Mouse (Mus musculus): Measurements from ENCODE around the gene Notch1.

Notch1 gene

DNA sequence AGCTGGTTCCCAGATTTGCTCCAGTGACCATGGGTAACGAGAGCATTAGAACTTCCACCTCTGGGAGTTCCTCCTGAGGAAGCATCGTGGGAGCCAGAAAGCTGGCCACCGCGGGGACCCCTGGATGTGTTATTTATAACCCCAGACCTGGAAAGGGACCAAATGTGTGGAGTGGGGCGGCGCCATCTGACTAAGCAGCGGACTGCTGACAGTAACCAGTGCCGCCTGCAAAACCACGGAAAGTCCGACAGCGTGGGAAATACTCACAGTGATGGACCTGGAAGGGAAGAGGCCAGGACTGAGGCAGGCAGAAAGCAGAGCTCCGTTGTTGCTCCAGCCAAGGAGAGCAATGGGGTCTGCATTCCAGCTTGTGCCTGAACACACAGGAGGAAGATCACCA, at the start of gene Notch1:
Gene Notch1, minus strand, starts transcription at position 389 of the 400 bp plus-strand sequence.
- DNase-seq (ENCODE audit: low spot score in 2 of 2) = peak in 1 of 2 experiments; percentile 33

- peak in 1 of 2 experiments; percentile 59 for DNase-seq (ENCODE audit: low spot score in 2 of 2)
Observed at GRCm38 (mm10) chr2:26566221-26566620, 49.8 kb upstream of the Notch1 start.

- peak in 1 of 2 experiments; percentile 34 for DNase-seq (ENCODE audit: low spot score in 2 of 2)
Observed at GRCm38 (mm10) chr2:26561351-26562016, 45.0 kb upstream of the Notch1 start.

GRCm38 (mm10) chr2:26560506-26560905, 44.0 kb upstream of the Notch1 start:
- DNase-seq (ENCODE audit: low spot score in 2 of 2) = no peak

DNA sequence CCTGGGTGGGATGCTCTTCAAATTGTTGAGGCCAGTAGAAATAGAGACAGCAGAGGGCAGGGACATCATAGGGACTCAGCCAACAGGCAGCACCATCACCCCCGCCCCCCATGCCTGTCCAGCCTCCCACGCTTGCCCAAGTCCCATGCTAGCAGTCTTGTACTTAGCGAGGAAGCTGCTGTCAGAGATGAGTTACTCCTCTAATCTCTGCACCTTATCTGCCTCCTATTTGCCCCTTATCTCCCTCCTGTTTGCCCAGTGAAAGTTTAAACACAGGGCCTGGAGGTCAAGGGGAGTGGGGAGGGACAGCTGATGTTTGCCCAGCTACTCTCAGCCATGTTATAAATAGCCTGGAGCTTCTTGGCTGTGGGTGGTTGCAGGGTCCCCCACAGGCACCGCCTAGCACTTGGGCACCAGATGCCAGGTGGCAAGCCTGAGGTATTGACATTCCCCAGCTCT, 40.1 kb upstream of the Notch1 start:
- DNase-seq (ENCODE audit: low spot score in 2 of 2) = no peak

DNA sequence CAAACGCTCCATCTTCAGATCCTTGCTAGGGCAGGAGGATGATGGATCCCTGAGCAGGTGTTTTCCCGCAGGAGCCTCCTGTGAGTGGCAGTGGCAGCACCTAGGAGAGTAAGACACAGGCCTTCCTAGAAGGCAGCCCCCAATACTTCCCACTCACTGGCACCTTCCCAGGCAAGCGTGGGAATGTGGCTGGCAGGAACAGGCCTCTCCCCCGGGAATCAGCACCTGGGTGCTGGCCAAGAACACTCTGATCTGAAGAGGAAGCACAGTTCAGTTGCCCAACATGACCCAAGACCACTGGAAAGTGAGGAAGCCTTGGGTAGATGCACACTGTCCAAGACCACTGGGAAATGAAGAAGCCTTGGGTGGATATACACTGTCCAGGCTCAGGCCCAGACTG, 38.6 kb upstream of the Notch1 start:
- peak in 1 of 2 experiments; percentile 67 for DNase-seq (ENCODE audit: low spot score in 2 of 2)

DNA sequence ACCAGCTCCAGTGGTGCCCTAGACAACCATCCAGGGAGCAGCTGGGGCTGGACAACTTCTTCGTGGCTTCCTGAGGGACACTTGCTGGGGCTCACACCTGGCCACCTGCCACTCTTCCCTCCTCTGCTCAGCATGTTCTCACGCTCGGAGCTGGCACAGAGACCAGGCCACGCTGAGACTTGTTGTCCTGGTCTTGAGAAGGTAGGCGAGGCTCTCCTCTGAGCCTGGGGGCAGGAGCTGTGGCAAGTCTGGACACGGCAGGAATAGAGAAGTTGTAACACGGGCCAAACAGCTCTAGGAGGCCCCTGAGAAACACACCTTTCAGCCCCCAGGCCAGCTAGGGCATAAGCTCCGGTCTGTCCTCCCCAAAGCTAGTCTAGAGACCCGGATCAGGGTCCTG, 37.4 kb upstream of the Notch1 start:
- DNase-seq (ENCODE audit: low spot score in 2 of 2) = no peak

DNA sequence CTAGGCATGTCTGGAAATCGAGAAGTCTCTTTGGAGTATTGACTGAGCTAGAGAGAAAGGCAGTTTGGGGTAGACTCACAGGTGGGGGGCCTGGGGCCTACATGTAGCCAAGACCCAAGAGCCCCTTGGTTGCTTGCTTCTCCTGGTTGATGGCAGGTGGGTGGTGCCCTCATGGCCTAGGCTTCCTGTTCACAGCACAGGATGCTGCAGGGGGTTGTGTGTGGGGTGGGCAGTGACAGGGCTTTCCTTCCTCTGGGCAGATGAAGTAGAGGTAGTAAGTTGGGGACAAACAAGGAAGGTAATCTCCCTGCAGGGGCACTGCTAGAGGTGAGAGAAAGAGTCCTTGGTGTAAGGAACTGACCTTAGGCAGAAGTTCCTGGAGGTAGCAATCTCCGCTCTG, 35.6 kb upstream of the Notch1 start:
- DNase-seq (ENCODE audit: low spot score in 2 of 2) = no peak

- no peak for DNase-seq (ENCODE audit: low spot score in 2 of 2)
Observed at GRCm38 (mm10) chr2:26551446-26551845, 35.0 kb upstream of the Notch1 start.

- no peak for DNase-seq (ENCODE audit: low spot score in 2 of 2)
Observed at GRCm38 (mm10) chr2:26550777-26551176, 34.3 kb upstream of the Notch1 start.

DNA sequence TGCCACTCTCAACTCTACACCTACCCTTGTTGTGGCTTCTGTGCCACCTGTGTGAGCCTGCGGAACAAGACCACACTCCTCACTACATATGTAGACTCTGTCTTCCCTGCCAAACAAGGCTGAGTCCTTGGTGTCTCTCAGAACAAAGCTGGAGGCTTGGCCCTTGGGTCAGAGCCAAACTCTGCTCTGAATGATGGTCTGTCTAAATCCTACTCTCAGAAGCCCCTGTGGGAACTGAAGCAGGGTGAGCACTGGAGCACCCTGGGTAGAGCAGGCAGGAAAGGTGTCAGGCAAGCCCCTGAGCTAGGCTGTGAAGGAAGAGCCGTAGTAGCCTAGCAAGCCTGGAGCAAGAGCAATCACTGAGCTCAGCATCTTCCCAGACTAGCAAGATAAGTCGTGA, 33.7 kb upstream of the Notch1 start:
- DNase-seq (ENCODE audit: low spot score in 2 of 2) = no peak

DNA sequence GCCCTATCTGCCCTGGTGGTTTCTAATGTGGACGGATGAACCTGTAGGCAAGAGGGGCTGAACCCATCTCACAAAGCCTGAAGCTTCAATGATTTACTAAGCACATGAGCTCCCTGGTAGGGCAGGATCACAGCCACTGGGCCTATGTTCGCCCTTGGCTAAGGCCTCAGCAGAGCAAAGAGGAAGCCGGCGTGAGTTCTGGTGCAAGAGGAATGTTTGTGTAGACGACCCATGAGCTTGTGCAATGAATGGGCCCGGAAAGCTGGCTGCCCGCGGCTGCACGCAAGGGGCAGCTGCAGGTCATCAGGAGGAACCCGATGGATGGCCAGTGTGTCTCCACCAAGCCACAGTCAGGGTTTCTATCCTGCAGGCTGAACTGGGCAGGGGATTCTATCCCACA, 33.3 kb upstream of the Notch1 start:
- DNase-seq (ENCODE audit: low spot score in 2 of 2) = no peak

- peak in 1 of 2 experiments; percentile 51 for DNase-seq (ENCODE audit: low spot score in 2 of 2)
Observed at GRCm38 (mm10) chr2:26547481-26547880, 31.0 kb upstream of the Notch1 start.

DNA sequence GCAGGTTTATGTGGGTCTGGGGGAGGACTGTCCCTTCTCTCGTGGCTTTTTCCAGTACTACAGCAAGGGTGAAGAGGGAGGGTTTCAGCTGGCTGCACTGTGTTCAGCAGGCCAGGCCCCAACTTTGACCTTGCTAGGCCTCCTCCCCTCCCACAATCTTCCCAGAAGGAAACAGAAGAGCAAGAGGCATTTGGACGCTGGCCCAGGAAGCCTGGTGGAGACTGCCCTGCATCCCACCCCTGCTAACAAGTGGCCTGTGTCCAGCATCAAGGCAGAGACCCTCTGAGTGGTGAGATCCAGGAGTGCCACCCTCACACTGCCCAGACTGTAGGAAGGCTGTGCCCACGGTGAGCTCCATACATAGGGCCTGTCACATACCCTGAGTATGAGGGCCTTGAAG, 27.8 kb upstream of the Notch1 start:
- no peak for DNase-seq (ENCODE audit: low spot score in 2 of 2)

- no peak for DNase-seq (ENCODE audit: low spot score in 2 of 2)
Observed at GRCm38 (mm10) chr2:26543768-26544167, 27.3 kb upstream of the Notch1 start.

GRCm38 (mm10) chr2:26543155-26543554, 26.7 kb upstream of the Notch1 start:
- no peak for DNase-seq (ENCODE audit: low spot score in 2 of 2)

GRCm38 (mm10) chr2:26541258-26541910, 24.9 kb upstream of the Notch1 start:
- no peak for DNase-seq (ENCODE audit: low spot score in 2 of 2)

GRCm38 (mm10) chr2:26540721-26541120, 24.3 kb upstream of the Notch1 start:
- no peak for DNase-seq (ENCODE audit: low spot score in 2 of 2)

- DNase-seq (ENCODE audit: low spot score in 2 of 2) = no peak
Observed at GRCm38 (mm10) chr2:26539516-26539915, 23.1 kb upstream of the Notch1 start.

DNA sequence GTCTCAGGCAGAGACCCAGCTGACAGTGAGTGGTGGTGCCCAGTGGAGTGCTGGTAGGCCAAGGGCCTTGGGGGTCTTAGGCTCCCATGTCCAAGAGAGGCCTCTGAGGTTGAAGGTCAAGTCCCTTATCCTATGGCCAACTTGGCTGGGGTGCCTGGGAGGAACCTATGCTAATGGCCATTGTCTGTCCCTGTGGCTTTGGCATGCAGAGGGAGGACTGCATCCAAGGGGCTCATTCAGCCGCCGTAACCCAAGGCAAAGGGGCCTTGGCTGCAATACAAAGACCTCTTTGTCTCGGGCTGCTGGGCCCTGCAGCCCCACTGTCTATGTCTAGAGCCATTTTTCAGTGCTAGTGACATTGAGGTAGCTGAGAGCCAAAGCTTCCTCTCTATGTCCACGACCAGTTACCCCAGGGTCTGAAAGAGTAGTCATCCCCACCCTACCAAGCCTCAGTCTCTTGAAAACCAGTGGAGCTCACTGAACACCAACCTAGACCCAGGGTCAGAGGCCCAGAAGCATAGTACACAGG, 19.1 kb upstream of the Notch1 start:
- DNase-seq (ENCODE audit: low spot score in 2 of 2) = peak; percentile 73 to 76

DNA sequence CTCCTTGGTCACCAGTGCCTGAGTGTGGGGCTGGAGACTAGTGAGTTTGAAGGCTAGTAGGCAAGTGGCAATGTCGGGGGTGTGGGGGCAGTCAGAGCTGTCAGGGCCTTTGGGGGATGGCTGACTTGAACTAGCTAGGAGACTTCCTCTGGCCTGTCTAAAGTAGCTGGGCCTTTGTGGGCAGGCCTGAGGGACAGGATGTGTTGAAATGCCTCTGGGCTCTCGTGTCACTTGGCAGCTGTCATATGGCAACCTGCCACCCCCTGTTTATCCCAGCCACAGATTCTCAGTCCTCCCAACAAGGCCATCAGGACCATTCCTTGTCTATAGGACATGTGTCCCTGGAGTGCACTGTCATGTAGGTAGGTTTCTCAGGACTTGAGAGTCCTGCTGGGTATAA, 18.2 kb upstream of the Notch1 start:
- DNase-seq (ENCODE audit: low spot score in 2 of 2) = peak; percentile 58 to 60

DNA sequence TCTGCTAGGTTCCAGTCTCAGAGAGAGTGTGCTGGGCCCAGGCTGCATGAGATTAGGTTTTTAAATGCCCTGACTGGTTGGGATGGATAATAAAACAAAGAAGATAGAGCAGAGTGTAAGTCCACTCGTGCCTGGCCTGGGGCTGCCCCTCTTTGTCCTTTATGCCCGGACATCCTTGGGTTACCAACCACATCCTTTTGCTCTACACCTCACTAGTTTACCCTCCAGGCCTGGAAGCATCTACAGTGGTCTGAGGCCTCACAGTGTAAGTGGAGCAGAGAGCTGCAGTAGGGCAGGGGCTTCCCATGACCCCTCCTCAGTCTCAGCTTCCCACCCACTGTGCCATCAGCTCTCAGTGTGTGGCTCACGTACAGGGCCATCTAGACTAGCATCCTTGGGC, 17.7 kb upstream of the Notch1 start:
- DNase-seq (ENCODE audit: low spot score in 2 of 2) = no peak

- peak; percentile 28 to 33 for DNase-seq (ENCODE audit: low spot score in 2 of 2)
Observed at GRCm38 (mm10) chr2:26533249-26533648, 16.8 kb upstream of the Notch1 start.

Measured in right cerebral cortex, postnatal 10 days (tissue).